Mouse (Mus musculus): Measurements from ENCODE around the gene Itpkb. TPM values are rescaled to one million over a fixed set of nuclear protein-coding genes. Genes with fewer than 3 reads are reported as not detected.
A peak's percentile ranks its signal among the peaks of the same experiment; 100 is the strongest.

Itpkb gene
- total and polyA plus RNA-seq, 3 experiments: 3.4 to 9.2 TPM; not detected in 1

DNA sequence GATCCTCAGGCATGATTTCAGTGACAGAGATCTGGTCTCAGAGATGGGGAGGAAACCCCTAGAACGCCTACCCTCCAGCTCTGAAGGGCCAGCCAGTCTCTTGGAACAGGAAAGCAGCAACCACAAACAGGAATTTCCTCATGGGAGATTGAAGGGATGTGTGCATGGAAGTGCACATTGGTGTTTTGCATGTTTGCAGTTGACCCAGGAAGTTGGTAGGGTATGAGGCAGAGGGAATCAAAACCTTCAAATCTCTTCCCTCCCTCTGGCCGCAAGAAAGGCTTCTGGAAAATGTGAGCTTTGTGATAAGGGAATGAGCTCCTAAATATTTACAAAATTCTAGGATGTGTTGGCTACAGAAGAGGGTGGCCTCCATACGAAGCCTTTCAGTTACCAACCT, 33.0 kb downstream of the Itpkb start:
- Histone ChIP-seq H3K36me3 (ENCODE audit: control insufficient read depth in 1 of 2, insufficient read depth in 2 of 2, low read length in 2 of 2) (peaks cover 0 to 8% of the 10 kb centered on the region in 2 experiments; a peak in 1 of 4 replicates), H3K4me1 (ENCODE audit: control insufficient read depth in 1 of 2, insufficient read depth in 2 of 2, low read length in 2 of 2) (peaks cover 0 to 4% of the 10 kb centered on the region in 2 experiments; a peak in 1 of 4 replicates), H3K27me3 (ENCODE audit: control insufficient read depth in 1 of 2, insufficient read depth in 2 of 2, low read length in 2 of 2) (no peaks in the 10 kb centered on the region), H3K9ac (ENCODE audit: control insufficient read depth, low read depth, low read length, poor library complexity, severe bottlenecking) (no peak overlapping the region), H3K4me3 (ENCODE audit: control insufficient read depth in 1 of 2, insufficient read depth in 1 of 2, low read depth in 2 of 2, low read length in 2 of 2) (no peak overlapping the region), H3K27ac (ENCODE audit: control insufficient read depth, low read depth, low read length) (no peak overlapping the region), H3K9me3 (replicated peaks; ENCODE audit: insufficient read depth, low read length) (no peaks in the 10 kb centered on the region), H3K79me2 (ENCODE audit: control insufficient read depth, insufficient read depth, low read length, poor library complexity) (0 out of 2 replicates have a peak, but pooled peaks cover 2% of the 10 kb centered on the region)
- no peak for TF ChIP-seq POLR2AphosphoS5 (IDR thresholded peaks at IDR 0.05; ENCODE audit: borderline replicate concordance, low read depth, low read length)
- TF ChIP-seq MAX (IDR thresholded peaks at IDR 0.05; ENCODE audit: low read length): no peak
- TF ChIP-seq GATA1 (IDR thresholded peaks at IDR 0.05; ENCODE audit: low read depth, low read length): no peak
- no peak for TF ChIP-seq TAL1 (IDR thresholded peaks at IDR 0.05; ENCODE audit: low read length)
- TF ChIP-seq NELFE (IDR thresholded peaks at IDR 0.05; ENCODE audit: low read depth, low read length): no peak
- no peak for TF ChIP-seq MEF2A (IDR thresholded peaks at IDR 0.05; ENCODE audit: extremely low read depth, insufficient replicate concordance, low read depth, low read length, poor library complexity, severe bottlenecking)
- TF ChIP-seq TBP (IDR thresholded peaks at IDR 0.05; ENCODE audit: low read depth, low read length): no peak
- TF ChIP-seq ZMIZ1 (IDR thresholded peaks at IDR 0.05; ENCODE audit: low read depth, low read length): no peak
- TF ChIP-seq BHLHE40 (IDR thresholded peaks at IDR 0.05; ENCODE audit: borderline replicate concordance, low read depth, low read length): no peak
- TF ChIP-seq MYC (IDR thresholded peaks at IDR 0.05; ENCODE audit: low read depth, low read length): no peak
- TF ChIP-seq POLR2AphosphoS2 (IDR thresholded peaks at IDR 0.05; ENCODE audit: low read length): no peak
- TF ChIP-seq MAFK (IDR thresholded peaks at IDR 0.05; ENCODE audit: borderline replicate concordance, low read depth, low read length): no peak
- TF ChIP-seq GABPA (IDR thresholded peaks at IDR 0.05; ENCODE audit: low read depth, low read length): no peak
- TF ChIP-seq UBTF (IDR thresholded peaks at IDR 0.05; ENCODE audit: borderline replicate concordance, insufficient read depth, low read depth, low read length): no peak
- TF ChIP-seq E2F4 (IDR thresholded peaks at IDR 0.05; ENCODE audit: borderline replicate concordance, low read depth, low read length): no peak
- TF ChIP-seq CHD1 (IDR thresholded peaks at IDR 0.05; ENCODE audit: low read depth, low read length): no peak
- TF ChIP-seq TCF12 (IDR thresholded peaks at IDR 0.05; ENCODE audit: low read depth, low read length): no peak
- DNase-seq (ENCODE audit: low read depth, low spot score): no peak

DNA sequence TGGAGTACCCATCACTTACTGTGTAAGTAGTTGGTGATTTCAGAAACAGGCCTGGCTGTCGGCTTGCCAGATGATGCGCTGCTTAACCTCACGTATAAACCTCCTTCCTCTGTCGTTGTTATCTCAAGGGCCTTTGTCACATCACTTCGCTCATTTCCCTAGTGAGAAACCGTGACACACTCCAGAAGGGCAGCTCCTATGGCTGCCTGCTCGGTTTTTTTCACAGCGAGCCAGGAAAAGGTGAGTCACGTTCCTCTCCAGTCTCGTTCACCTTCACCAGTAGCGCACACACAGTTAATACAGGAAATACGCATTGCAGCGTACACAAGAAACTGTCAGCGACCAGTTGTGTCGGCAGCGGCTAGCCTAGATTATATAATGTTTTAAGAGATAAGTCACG, 33.7 kb downstream of the Itpkb start:
- Histone ChIP-seq H3K4me3 (ENCODE audit: control insufficient read depth in 1 of 2, insufficient read depth in 1 of 2, low read depth in 2 of 2, low read length in 2 of 2) (no peak overlapping the region), H3K4me1 (ENCODE audit: control insufficient read depth in 1 of 2, insufficient read depth in 2 of 2, low read length in 2 of 2) (peaks cover 0 to 4% of the 10 kb centered on the region in 2 experiments; a peak in 1 of 4 replicates), H3K79me2 (ENCODE audit: control insufficient read depth, insufficient read depth, low read length, poor library complexity) (0 out of 2 replicates have a peak, but pooled peaks cover 2% of the 10 kb centered on the region), H3K9me3 (replicated peaks; ENCODE audit: insufficient read depth, low read length) (no peaks in the 10 kb centered on the region), H3K36me3 (ENCODE audit: control insufficient read depth in 1 of 2, insufficient read depth in 2 of 2, low read length in 2 of 2) (peaks cover 0 to 8% of the 10 kb centered on the region in 2 experiments; a peak in 1 of 4 replicates), H3K9ac (ENCODE audit: control insufficient read depth, low read depth, low read length, poor library complexity, severe bottlenecking) (no peak overlapping the region), H3K27me3 (ENCODE audit: control insufficient read depth in 1 of 2, insufficient read depth in 2 of 2, low read length in 2 of 2) (no peaks in the 10 kb centered on the region), H3K27ac (ENCODE audit: control insufficient read depth, low read depth, low read length) (no peak overlapping the region)
- TF ChIP-seq MXI1 (IDR thresholded peaks at IDR 0.05; ENCODE audit: low read depth, low read length) (no peak), TBP (IDR thresholded peaks at IDR 0.05; ENCODE audit: low read depth, low read length) (no peak), MAZ (IDR thresholded peaks at IDR 0.05; ENCODE audit: low read depth, low read length) (no peak), MAX (IDR thresholded peaks at IDR 0.05; ENCODE audit: low read length) (no peak), BHLHE40 (IDR thresholded peaks at IDR 0.05; ENCODE audit: borderline replicate concordance, low read depth, low read length) (no peak), ZKSCAN1 (IDR thresholded peaks at IDR 0.05; ENCODE audit: low read depth, low read length) (no peak), NRF1 (IDR thresholded peaks at IDR 0.05; ENCODE audit: insufficient read depth, low read depth, low read length, poor library complexity, severe bottlenecking) (no peak), TCF12 (IDR thresholded peaks at IDR 0.05; ENCODE audit: low read depth, low read length) (no peak), ETS1 (IDR thresholded peaks at IDR 0.05; ENCODE audit: low read depth, low read length) (no peak), MEF2A (IDR thresholded peaks at IDR 0.05; ENCODE audit: extremely low read depth, insufficient replicate concordance, low read depth, low read length, poor library complexity, severe bottlenecking) (no peak), RCOR1 (IDR thresholded peaks at IDR 0.05; ENCODE audit: low read depth, low read length) (no peak), KAT2A (conservative IDR thresholded peaks at IDR 0.05; ENCODE audit: low read depth, low read length) (no peak), E2F4 (IDR thresholded peaks at IDR 0.05; ENCODE audit: borderline replicate concordance, low read depth, low read length) (no peak), ZMIZ1 (IDR thresholded peaks at IDR 0.05; ENCODE audit: low read depth, low read length) (no peak)
- peak; percentile 19 for DNase-seq (ENCODE audit: low read depth, low spot score)

Data from MEL (cell line).